Mouse (Mus musculus) heart, embryonic 11.5 days (tissue): ENCODE measurements at regions not wholly inside any gene's neighbourhood (a gene's known extent, or its start where the extent isn't known, plus 50 kb on each side); places are given as distances from the start of the nearest gene placed in this dataset.

Source experiments
- ATAC-seq: fragments of 200-750 bp; cut with Nextera tagmentation; replicated peaks from 2 replicates; pipeline ENCODE4 v1.8.0; 2017; ENCODE audit warnings: moderate library complexity; ENCODE audit not compliant: insufficient number of reproducible peaks, low FRiP score, low TSS enrichment
- H3K27ac ChIP-seq: fragments of 300-500 bp; sonication (generic); 2 replicates; pipeline ENCODE4 v1.5.1; 2014; ENCODE audit warnings: mild to moderate bottlenecking, low read depth, low read length
- H3K27me3 ChIP-seq: fragments of 300-500 bp; sonication (generic); 2 replicates; pipeline ENCODE4 v1.6.1; 2014; ENCODE audit warnings: mild to moderate bottlenecking, low read length, mixed read lengths; ENCODE audit not compliant: control insufficient read depth, insufficient read depth
- H3K36me3 ChIP-seq: fragments of 300-500 bp; sonication (generic); 2 replicates; pipeline ENCODE4 v1.6.1; 2014; ENCODE audit warnings: mild to moderate bottlenecking, low read length, moderate library complexity, mixed read lengths; ENCODE audit not compliant: control insufficient read depth, insufficient read depth
- H3K4me1 ChIP-seq: fragments of 300-500 bp; sonication (generic); 2 replicates; pipeline ENCODE4 v1.6.1; 2014; ENCODE audit warnings: low read length; ENCODE audit not compliant: control insufficient read depth, insufficient read depth
- H3K4me2 ChIP-seq: fragments of 300-500 bp; sonication (generic); 2 replicates; pipeline ENCODE4 v1.6.1; 2014; ENCODE audit warnings: mild to moderate bottlenecking, moderate library complexity
- H3K4me3 ChIP-seq: fragments of 300-500 bp; sonication (generic); 2 replicates; pipeline ENCODE4 v1.5.1; 2014; ENCODE audit warnings: low read depth, low read length
- H3K9ac ChIP-seq: fragments of 300-500 bp; sonication (generic); 2 replicates; pipeline ENCODE4 v1.6.1; 2014; ENCODE audit warnings: mild to moderate bottlenecking, low read depth, low read length, moderate library complexity
- H3K9me3 ChIP-seq: fragments of 300-500 bp; sonication (generic); replicated peaks from 2 replicates; pipeline ENCODE4 v1.6.1; 2016; ENCODE audit warnings: low read length; ENCODE audit not compliant: control insufficient read depth
- WGBS: fragments of 180-500 bp; shearing (Covaris S2); extraction: QIAGEN DNeasy Blood & Tissue Kit; methylation state at CpG from one replicate; pipeline ENCODE4 v1.1.7; 2014; ENCODE audit not compliant: insufficient replicate concordance; 5-methylcytosine and 5-hydroxymethylcytosine counted together

DNA sequence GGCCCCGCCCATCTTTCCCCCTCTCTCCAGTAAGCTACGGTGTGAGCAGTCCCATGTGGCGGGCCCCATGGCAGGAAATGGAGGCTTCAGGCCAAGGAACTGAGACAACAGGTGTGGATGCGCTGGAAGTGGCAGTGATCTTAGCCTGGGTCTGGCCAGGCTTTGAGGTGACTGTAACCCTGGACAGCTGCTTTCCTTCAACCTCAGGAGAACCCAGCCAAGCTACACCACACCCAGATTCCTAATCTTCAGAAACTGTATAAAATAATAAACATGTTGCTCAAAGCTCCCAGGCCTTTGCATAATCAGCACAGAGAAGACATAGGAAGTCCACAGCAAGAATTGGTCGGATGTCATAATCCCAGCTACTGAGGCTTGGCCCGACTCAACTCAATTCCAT, 56.8 kb upstream of the Egln3 start:
- H3K27me3 ChIP-seq = no peaks in the 10 kb centered on the region
- 61% methylated on average over 6 of the region's 6 CpGs for WGBS
- H3K4me1 ChIP-seq = peaks cover 28% of the 10 kb centered on the region
- no peaks in the 10 kb centered on the region for H3K36me3 ChIP-seq
- H3K9ac ChIP-seq = no peak overlapping the region
- H3K27ac ChIP-seq = no peak overlapping the region
- no peak overlapping the region for H3K4me3 ChIP-seq
- ATAC-seq = no peak
- H3K9me3 ChIP-seq = no peaks in the 10 kb centered on the region
- no peak overlapping the region for H3K4me2 ChIP-seq

DNA sequence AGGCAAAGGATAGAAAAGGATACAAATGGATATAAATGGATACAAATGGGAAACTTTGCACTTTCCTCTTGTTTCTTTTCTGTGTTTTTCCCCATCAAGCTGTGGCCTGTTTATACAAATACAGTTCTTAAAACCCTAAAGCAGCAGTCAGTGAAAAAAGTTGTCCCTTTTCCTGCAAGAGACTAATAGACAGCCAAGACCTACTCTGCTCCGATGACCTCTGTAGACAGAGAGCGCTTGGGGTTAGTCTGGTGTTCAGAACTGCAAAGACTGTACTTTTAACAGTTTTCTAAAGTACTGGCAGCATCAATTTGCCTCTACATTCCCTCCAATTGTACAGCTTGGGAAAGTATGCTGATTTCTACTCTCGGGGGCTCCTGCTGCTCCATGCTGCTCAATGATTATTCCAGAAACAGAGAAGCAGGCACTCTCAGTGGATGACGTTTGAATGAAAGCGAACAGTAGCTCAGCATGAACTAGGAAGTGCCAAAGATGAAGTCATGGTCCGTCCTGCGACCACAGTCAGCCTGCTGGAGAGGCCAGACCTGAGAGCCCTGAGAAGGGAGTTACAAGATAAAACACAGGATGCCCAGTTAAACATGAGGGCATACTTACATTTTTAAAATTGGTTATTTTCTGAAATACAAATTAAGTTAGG, 54.2 kb upstream of the Egln3 start:
- WGBS = 63% methylated on average over 7 of the region's 7 CpGs
- no peak for ATAC-seq

DNA sequence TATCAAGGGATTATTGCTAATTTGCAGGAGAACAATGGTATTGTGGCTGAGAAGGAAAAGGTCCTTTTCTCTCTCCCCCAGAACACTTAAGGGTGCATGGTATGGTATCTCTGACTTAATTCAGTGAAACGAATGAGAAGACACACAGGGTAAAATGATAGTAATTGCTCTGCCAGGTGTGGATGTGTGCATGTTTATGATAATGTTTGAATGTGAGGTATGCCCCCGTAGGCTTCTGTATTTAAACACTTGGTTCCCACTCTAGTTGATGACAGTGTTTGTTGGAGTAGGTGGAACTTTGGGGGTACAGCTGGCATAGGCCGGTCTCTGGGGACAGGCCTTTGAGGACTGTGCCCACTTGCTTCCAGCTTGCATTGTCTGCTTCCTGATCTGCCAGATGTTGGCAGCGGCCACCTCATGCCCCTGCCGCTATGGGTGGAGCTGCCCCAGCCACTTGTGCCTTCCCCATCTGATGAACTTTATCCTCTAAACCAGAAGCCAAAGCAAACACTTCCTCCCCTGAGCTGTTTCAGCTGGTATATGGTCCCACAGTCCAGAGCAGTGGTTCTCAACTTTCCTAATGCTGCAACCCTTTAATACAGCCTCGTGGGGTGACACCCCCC, 53.0 kb upstream of the Egln3 start:
- ATAC-seq = no peak
- H3K4me2 ChIP-seq = no peak overlapping the region
- H3K9ac ChIP-seq = no peak overlapping the region
- H3K9me3 ChIP-seq = no peaks in the 10 kb centered on the region
- no peak overlapping the region for H3K4me3 ChIP-seq
- no peaks in the 10 kb centered on the region for H3K27me3 ChIP-seq
- no peak overlapping the region for H3K27ac ChIP-seq
- WGBS = 66% methylated on average over 6 of the region's 6 CpGs
- no peaks in the 10 kb centered on the region for H3K4me1 ChIP-seq
- H3K36me3 ChIP-seq = no peaks in the 10 kb centered on the region

More for the DNA sequence above, 54.2 kb upstream of the Egln3 start:
- no peak overlapping the region for H3K9ac ChIP-seq
- H3K27ac ChIP-seq = no peak overlapping the region
- no peaks in the 10 kb centered on the region for H3K36me3 ChIP-seq
- H3K4me2 ChIP-seq = no peak overlapping the region
- H3K4me1 ChIP-seq = peaks cover 7% of the 10 kb centered on the region; the same call in 1 of the 2 replicates
- no peaks in the 10 kb centered on the region for H3K9me3 ChIP-seq
- H3K4me3 ChIP-seq = no peak overlapping the region
- H3K27me3 ChIP-seq = no peaks in the 10 kb centered on the region
